Comparison of ENCODE assay signal across 8 mouse cellular contexts in genomic region chr1:74390924-74391748, GRCm38 (mm10). TPM values are rescaled to one million over a fixed set of nuclear protein-coding genes. Genes with fewer than 3 reads are reported as not detected.
DNase-seq lines count a peak whose midpoint lies in the region; ATAC-seq and TF ChIP-seq lines count a peak whose summit lies in the region.

Gene Ctdsp1, plus strand, starts transcription at chr1:74391509.

- H3K4me2 ChIP-seq in forebrain, embryonic 16.5 days (ENCODE audit: low read length): peak within 1 kb of the TSS; percentile 93
- H3K4me2 ChIP-seq in lung, embryonic 14.5 days: peak within 1 kb of the TSS; percentile 98

- DNase-seq in ES-CJ7 (ENCODE audit: low read depth, low spot score): peak; percentile 91
- DNase-seq in cerebellum, adult 11-12 months: peak; percentile 96
- peak; percentile 98 for DNase-seq in heart, postnatal 36 days
- peak; percentile 95 to 96 for DNase-seq in layer of hippocampus, adult 2 months (ENCODE audit: low spot score in 2 of 2)
- peak; percentile 99 for DNase-seq in lung, embryonic 14.5 days
- peak; percentile 94 for DNase-seq in thymus, adult 2 months

- H3K27ac ChIP-seq in forebrain, embryonic 16.5 days (ENCODE audit: low read length): peak within 1 kb of the TSS; percentile 68
- H3K27ac ChIP-seq in layer of hippocampus, adult 2 months: peak within 1 kb of the TSS; percentile 95
- peak within 1 kb of the TSS; percentile 99 for H3K27ac ChIP-seq in lung, embryonic 14.5 days (ENCODE audit: low read depth)
- peak within 1 kb of the TSS; percentile 74 for H3K27ac ChIP-seq in olfactory bulb, adult 2 months (ENCODE audit: insufficient read depth, low read depth, low read length)
- peak within 1 kb of the TSS; percentile 30 for H3K27ac ChIP-seq in thymus, adult 2 months (ENCODE audit: control insufficient read depth, insufficient read depth, low read length)

- no peak for TF ChIP-seq POLR2A in olfactory bulb, adult 2 months (IDR thresholded peaks at IDR 0.05; ENCODE audit: insufficient read depth, low read depth, low read length)
- TF ChIP-seq POLR2A in thymus, adult 2 months (IDR thresholded peaks at IDR 0.05; ENCODE audit: control insufficient read depth, extremely low read depth, insufficient read depth, low read length, poor library complexity): peak; percentile 22; the same call in 1 of the 2 replicates

- H3K36me3 ChIP-seq in forebrain, embryonic 16.5 days (ENCODE audit: control insufficient read depth, insufficient read depth): no peaks in the 10 kb centered on the region
- peaks cover 25% of the 10 kb centered on the region for H3K36me3 ChIP-seq in lung, embryonic 14.5 days (ENCODE audit: insufficient read depth)
- H3K36me3 ChIP-seq in thymus, adult 2 months (ENCODE audit: control insufficient read depth, insufficient read depth, low read length): peaks cover 7% of the 10 kb centered on the region

- peak within 1 kb of the TSS; percentile 91 for H3K4me3 ChIP-seq in forebrain, embryonic 16.5 days (replicated peaks; ENCODE audit: low read length)
- peak within 1 kb of the TSS; percentile 61 for H3K4me3 ChIP-seq in layer of hippocampus, adult 2 months
- H3K4me3 ChIP-seq in lung, embryonic 14.5 days (ENCODE audit: low read depth, low read length): peak within 1 kb of the TSS; percentile 88
- peak within 1 kb of the TSS; percentile 74 for H3K4me3 ChIP-seq in olfactory bulb, adult 2 months (ENCODE audit: insufficient read depth, low read depth, low read length)
- peak within 1 kb of the TSS; percentile 82 for H3K4me3 ChIP-seq in thymus, adult 2 months (ENCODE audit: control insufficient read depth, insufficient read depth, low read length)

- TF ChIP-seq CTCF in layer of hippocampus, adult 2 months (conservative IDR thresholded peaks at IDR 0.05): peak; percentile 44
- TF ChIP-seq CTCF in lung, embryonic 14.5 days (IDR thresholded peaks at IDR 0.05; ENCODE audit: low read depth): no peak; the same call in none of the 2 replicates
- TF ChIP-seq CTCF in olfactory bulb, adult 2 months (IDR thresholded peaks at IDR 0.05; ENCODE audit: insufficient read depth, low read depth, low read length): no peak
- TF ChIP-seq CTCF in thymus, adult 2 months (IDR thresholded peaks at IDR 0.05; ENCODE audit: borderline replicate concordance, control insufficient read depth, extremely low read depth, insufficient read depth, low read length, poor library complexity): peak; percentile 44; the same call in 1 of the 2 replicates

- no peaks in the 10 kb centered on the region; the same call in none of the 2 replicates for H3K27me3 ChIP-seq in forebrain, embryonic 16.5 days (replicated peaks; ENCODE audit: control insufficient read depth, insufficient read depth, low read length)
- no peaks in the 10 kb centered on the region for H3K27me3 ChIP-seq in lung, embryonic 14.5 days (ENCODE audit: insufficient read depth, low read length)
- H3K27me3 ChIP-seq in thymus, adult 2 months (ENCODE audit: control insufficient read depth, insufficient read depth, low read length): no peaks in the 10 kb centered on the region

- H3K4me1 ChIP-seq in forebrain, embryonic 16.5 days (replicated peaks; ENCODE audit: control insufficient read depth, insufficient read depth, low read length): peaks cover 35% of the 10 kb centered on the region
- peaks cover 12% of the 10 kb centered on the region for H3K4me1 ChIP-seq in lung, embryonic 14.5 days (ENCODE audit: insufficient read depth)
- peaks cover 29% of the 10 kb centered on the region for H3K4me1 ChIP-seq in olfactory bulb, adult 2 months (ENCODE audit: control insufficient read depth, insufficient read depth, low read length)
- peaks cover 40% of the 10 kb centered on the region for H3K4me1 ChIP-seq in thymus, adult 2 months (replicated peaks; ENCODE audit: control insufficient read depth, insufficient read depth, low read length)

- H3K9ac ChIP-seq in forebrain, embryonic 16.5 days (replicated peaks; ENCODE audit: low read depth, low read length): peak within 1 kb of the TSS; percentile 78
- peak within 1 kb of the TSS; percentile 99 for H3K9ac ChIP-seq in lung, embryonic 14.5 days

- ATAC-seq in forebrain, embryonic 16.5 days: peak; percentile 84
- ATAC-seq in lung, embryonic 14.5 days (ENCODE audit: insufficient read depth): peak; percentile 74

- intact Hi-C loops in heart, postnatal 36 days (cut with DNase I): loop anchor here (10.0 kb wide), 2 partner anchors 194 to 476 kb away; partner anchors contain the start of genes Bcs1l and Zfp142

- 3% methylated on average over 49 of the region's 51 CpGs for WGBS in forebrain, embryonic 16.5 days
- WGBS in lung, embryonic 14.5 days: 2% methylated on average over 50 of the region's 51 CpGs
- WGBS in olfactory bulb, adult 2 months: 3% methylated on average over 49 of the region's 51 CpGs
- 3% methylated on average over 50 of the region's 51 CpGs for WGBS in thymus, adult 2 months

- no peaks in the 10 kb centered on the region for H3K9me3 ChIP-seq in forebrain, embryonic 16.5 days (ENCODE audit: control insufficient read depth, low read length)
- H3K9me3 ChIP-seq in lung, embryonic 14.5 days (ENCODE audit: low read depth, low read length): no peaks in the 10 kb centered on the region

RNA-seq across cellular contexts. Expression of gene Ctdsp1, which starts in this region (rescaled TPM):
- polyA plus RNA-seq in forebrain, embryonic 16.5 days (2015; fragmentation: Nextera tagmentation; extraction: Ambion mirVana): 18.6 and 20.0 TPM in 2 replicates
- 100 to 1,000 TPM; 127 to 133 TPM for total RNA-seq in heart, postnatal 36 days (2021)
- total RNA-seq in layer of hippocampus, adult 2 months (2021): 10 to 100 TPM; 26.4 to 28.8 TPM
- polyA plus RNA-seq in lung, embryonic 14.5 days (2014; fragmentation: Nextera tagmentation; extraction: Ambion mirVana): 99.4 and 102 TPM in 2 replicates
- not detected in 2 replicates for polyA plus RNA-seq in olfactory bulb, adult 2 months (2012; ENCODE audit: insufficient read depth, insufficient read length, low replicate concordance, missing spikeins)
- polyA plus RNA-seq in thymus, adult 2 months (2012; rRNA removed): 201 and 203 TPM in 2 replicates

Comparison
In these comparisons a context has a peak if more than half of its experiments do, and no peak if none do; other contexts are left out.
1. Peak in every context shown above with its lines: DNase-seq, ATAC-seq, H3K4me3 ChIP-seq and H3K27ac ChIP-seq.
2. RNA of gene Ctdsp1 (total RNA-seq): 127 to 133 TPM in heart, postnatal 36 days; 26.4 to 28.8 TPM in layer of hippocampus, adult 2 months; every median in the first group is over 4 times any median in the second.
3. H3K27ac ChIP-seq: peak in every context shown above with its lines; median percentile 99 in lung, embryonic 14.5 days; 95 in layer of hippocampus, adult 2 months; 74 in olfactory bulb, adult 2 months; 68 in forebrain, embryonic 16.5 days; 30 in thymus, adult 2 months.
4. CTCF ChIP-seq: peak in layer of hippocampus, adult 2 months (single experiment) and thymus, adult 2 months (single experiment); none in lung, embryonic 14.5 days (single experiment) and olfactory bulb, adult 2 months (single experiment).